Mouse (Mus musculus) forebrain, embryonic 14.5 days (tissue): ENCODE data around the gene Mzt1. TPM values are rescaled to one million over a fixed set of nuclear protein-coding genes. Genes with fewer than 3 reads are reported as not detected.
A peak's percentile ranks its signal among the peaks of the same experiment; 100 is the strongest.
"Not testable (repeated sequence)": the region's sequence is repeated elsewhere in the genome, so short reads cannot be mapped to it uniquely, and the experiment has no call there.

Experiments used
- ATAC-seq: fragments of 200-750 bp; cut with Nextera tagmentation; 2 replicates; pipeline ENCODE4 v1.8.0; 2017; ENCODE audit warnings: mild to moderate bottlenecking, moderate library complexity
- DNase-seq: peaks from one replicate; pipeline ENCODE4 v3.0.0-alpha.2; 2015; ENCODE audit warnings: low spot score
- H3K27ac ChIP-seq: fragments of 300-500 bp; sonication (generic); 2 replicates; pipeline ENCODE4 v1.5.1; 2014; ENCODE audit warnings: low read depth, mild to moderate bottlenecking, control low read depth, low read length, moderate library complexity
- H3K27me3 ChIP-seq: fragments of 300-500 bp; sonication (generic); replicated peaks from 2 replicates; pipeline ENCODE4 v1.6.1; 2014; ENCODE audit warnings: low read length, control low read depth, mixed read lengths; ENCODE audit not compliant: control insufficient read depth, insufficient read depth
- H3K36me3 ChIP-seq: fragments of 300-500 bp; sonication (generic); 2 replicates; pipeline ENCODE4 v1.6.1; 2014; ENCODE audit warnings: low read length, control low read depth; ENCODE audit not compliant: control insufficient read depth, insufficient read depth
- H3K4me1 ChIP-seq: fragments of 300-500 bp; sonication (generic); 2 replicates; pipeline ENCODE4 v1.6.1; 2014; ENCODE audit warnings: antibody characterized with exemption, low read length, control low read depth; ENCODE audit not compliant: control insufficient read depth, insufficient read depth
- H3K4me2 ChIP-seq: fragments of 300-500 bp; sonication (generic); 2 replicates; pipeline ENCODE4 v1.6.1; 2014; ENCODE audit warnings: mild to moderate bottlenecking, control low read depth, low read length
- H3K4me3 ChIP-seq: fragments of 300-500 bp; sonication (generic); 2 replicates; pipeline ENCODE4 v1.5.1; 2014; ENCODE audit warnings: low read depth, low read length, control low read depth
- H3K9ac ChIP-seq: fragments of 300-500 bp; sonication (generic); 2 replicates; pipeline ENCODE4 v1.6.1; 2014; ENCODE audit warnings: mild to moderate bottlenecking, low read length, control low read depth, moderate library complexity
- H3K9me3 ChIP-seq: fragments of 300-500 bp; sonication (generic); replicated peaks from 2 replicates; pipeline ENCODE4 v1.6.1; 2016; ENCODE audit warnings: low read length, control low read depth, mixed read lengths; ENCODE audit not compliant: control insufficient read depth
- WGBS: fragments of 180-500 bp; shearing (Covaris S2); extraction: QIAGEN DNeasy Blood & Tissue Kit; methylation state at CpG from one replicate; pipeline ENCODE4 v1.1.7; 2014; 5-methylcytosine and 5-hydroxymethylcytosine counted together
- polyA plus RNA-seq: library from polyadenylated mRNA; unstranded; fragments of >200 nt; fragmentation: Nextera tagmentation; extraction: Ambion mirVana; gene quantifications from 2 replicates; pipeline ENCODE4 v1.2.1, GENCODE M21; 2014

The Mzt1 gene
- polyA plus RNA-seq, 1 experiment from 2014 or later = 68.4 TPM

- Histone ChIP-seq H3K9ac (peak overlapping the region; percentile 95), H3K27ac (no peak overlapping the region), H3K27me3 (no peaks in the 10 kb centered on the region), H3K4me2 (peak overlapping the region; percentile 80), H3K4me3 (peak overlapping the region; percentile 94), H3K9me3 (no peaks in the 10 kb centered on the region), H3K36me3 (no peaks in the 10 kb centered on the region), H3K4me1 (peaks cover 14% of the 10 kb centered on the region)
- DNase-seq (no peak), ATAC-seq (no peak)
- 6% methylated on average over 5 of the region's 5 CpGs for WGBS
These were observed 1.2 kb downstream of the Mzt1 start for GRCm38 (mm10) chr14:99044718-99045117.

- ATAC-seq = no peak
- H3K9me3 ChIP-seq = no peaks in the 10 kb centered on the region
- peak overlapping the region; percentile 95; the same call in 1 of the 2 replicates for H3K9ac ChIP-seq
- WGBS = 34% methylated on average over 10 of the region's 10 CpGs
- H3K36me3 ChIP-seq = peaks cover 2% of the 10 kb centered on the region; the same call in 1 of the 2 replicates
- peaks cover 14% of the 10 kb centered on the region for H3K4me1 ChIP-seq
- H3K4me3 ChIP-seq = peak overlapping the region; percentile 94
- H3K27me3 ChIP-seq = no peaks in the 10 kb centered on the region
- DNase-seq = no peak
- H3K4me2 ChIP-seq = peak overlapping the region; percentile 80
- no peak overlapping the region for H3K27ac ChIP-seq
These were observed 1.8 kb downstream of the Mzt1 start for GRCm38 (mm10) chr14:99044096-99044495.

- DNase-seq (no peak), ATAC-seq (no peak)
- peaks cover 14% of the 10 kb centered on the region for H3K4me1 ChIP-seq
- no peaks in the 10 kb centered on the region for H3K9me3 ChIP-seq
- WGBS = 42% methylated on average over 1 of the region's 1 CpGs
- no peak overlapping the region for H3K27ac ChIP-seq
- H3K4me2 ChIP-seq = peak overlapping the region; percentile 80
- no peak overlapping the region for H3K4me3 ChIP-seq
- no peak overlapping the region for H3K9ac ChIP-seq
- H3K36me3 ChIP-seq = peaks cover 7% of the 10 kb centered on the region; the same call in 1 of the 2 replicates
- no peaks in the 10 kb centered on the region for H3K27me3 ChIP-seq
These were observed 2.4 kb downstream of the Mzt1 start for GRCm38 (mm10) chr14:99043499-99043898.

- Histone ChIP-seq H3K36me3 (peaks cover 20% of the 10 kb centered on the region), H3K9me3 (no peaks in the 10 kb centered on the region), H3K4me2 (no peak overlapping the region), H3K27ac (no peak overlapping the region), H3K4me3 (no peak overlapping the region), H3K4me1 (peaks cover 14% of the 10 kb centered on the region), H3K27me3 (no peaks in the 10 kb centered on the region), H3K9ac (no peak overlapping the region)
- no peak for ATAC-seq
- WGBS = 79% methylated on average over 4 of the region's 4 CpGs
- DNase-seq = no peak
These were observed 4.5 kb downstream of the Mzt1 start for GRCm38 (mm10) chr14:99041416-99041815.

GRCm38 (mm10) chr14:99039308-99039707, 6.6 kb downstream of the Mzt1 start:
- WGBS = 52% methylated on average over 5 of the region's 5 CpGs
- H3K4me3 ChIP-seq, H3K27ac ChIP-seq, DNase-seq, H3K9ac ChIP-seq, H3K9me3 ChIP-seq, H3K4me2 ChIP-seq, H3K4me1 ChIP-seq, H3K27me3 ChIP-seq, ATAC-seq: not testable (repeated sequence)
- H3K36me3 ChIP-seq = peaks cover 25% of the 10 kb centered on the region

GRCm38 (mm10) chr14:99037703-99038102, 8.2 kb downstream of the Mzt1 start:
- Histone ChIP-seq H3K27ac (no peak overlapping the region), H3K9me3 (no peaks in the 10 kb centered on the region), H3K4me1 (no peaks in the 10 kb centered on the region), H3K4me2 (no peak overlapping the region), H3K27me3 (no peaks in the 10 kb centered on the region), H3K9ac (no peak overlapping the region), H3K36me3 (peaks cover 34% of the 10 kb centered on the region), H3K4me3 (no peak overlapping the region)
- WGBS = 83% methylated on average over 2 of the region's 2 CpGs
- DNase-seq (no peak), ATAC-seq (no peak)

- no peak overlapping the region for H3K4me3 ChIP-seq
- H3K4me1 ChIP-seq = no peaks in the 10 kb centered on the region
- H3K4me2 ChIP-seq = no peak overlapping the region
- DNase-seq (no peak), ATAC-seq (no peak)
- H3K9me3 ChIP-seq = no peaks in the 10 kb centered on the region
- WGBS = 82% methylated on average over 4 of the region's 4 CpGs
- no peak overlapping the region for H3K27ac ChIP-seq
- H3K36me3 ChIP-seq = peaks cover 38% of the 10 kb centered on the region
- no peaks in the 10 kb centered on the region for H3K27me3 ChIP-seq
- H3K9ac ChIP-seq = no peak overlapping the region
These were observed 9.9 kb downstream of the Mzt1 start for GRCm38 (mm10) chr14:99036039-99036438.

- not testable (repeated sequence) for H3K9me3 ChIP-seq, ATAC-seq, H3K9ac ChIP-seq, DNase-seq, H3K27me3 ChIP-seq, H3K4me2 ChIP-seq, H3K4me3 ChIP-seq, H3K27ac ChIP-seq, H3K4me1 ChIP-seq
- H3K36me3 ChIP-seq = peaks cover 38% of the 10 kb centered on the region
- WGBS = 94% methylated on average over 8 of the region's 8 CpGs
These were observed 11.1 kb downstream of the Mzt1 start for GRCm38 (mm10) chr14:99034851-99035250.

- WGBS = 86% methylated on average over 5 of the region's 5 CpGs
- no peak for DNase-seq
- no peak overlapping the region for H3K9ac ChIP-seq
- H3K27me3 ChIP-seq = no peaks in the 10 kb centered on the region
- no peak overlapping the region for H3K27ac ChIP-seq
- no peaks in the 10 kb centered on the region for H3K9me3 ChIP-seq
- ATAC-seq = no peak
- H3K4me1 ChIP-seq = no peaks in the 10 kb centered on the region
- H3K4me2 ChIP-seq = no peak overlapping the region
- H3K4me3 ChIP-seq = no peak overlapping the region
- peaks cover 22% of the 10 kb centered on the region for H3K36me3 ChIP-seq
These were observed 13.3 kb downstream of the Mzt1 start for GRCm38 (mm10) chr14:99032596-99032995.
